Mouse (Mus musculus): ENCODE measurements at regions not wholly inside any gene's neighbourhood (a gene's known extent, or its start where the extent isn't known, plus 50 kb on each side); places are given as distances from the start of the nearest gene placed in this dataset.
A peak's percentile ranks its signal among the peaks of the same experiment; 100 is the strongest.

DNA sequence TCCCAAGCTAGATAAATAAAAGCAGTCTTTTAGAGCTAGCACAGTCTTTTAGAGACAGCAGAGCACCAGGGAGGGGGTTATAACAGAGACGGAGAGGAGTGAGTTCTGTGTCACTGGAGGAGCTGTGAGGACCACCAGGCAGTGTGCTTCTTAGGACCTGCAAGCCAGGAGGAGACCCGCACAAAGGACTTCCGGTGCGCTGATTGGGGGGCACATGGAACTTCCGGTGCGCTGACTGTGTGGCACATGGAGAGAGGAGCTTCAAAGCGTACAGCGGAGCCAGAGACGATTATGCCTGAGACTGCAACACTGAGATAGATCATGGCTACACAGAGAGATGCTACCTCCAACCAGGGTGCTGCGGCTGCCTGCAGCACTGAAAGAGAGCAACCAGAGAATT is 53.4 kb downstream of the Rpl37a start:
- no peak for DNase-seq

DNA sequence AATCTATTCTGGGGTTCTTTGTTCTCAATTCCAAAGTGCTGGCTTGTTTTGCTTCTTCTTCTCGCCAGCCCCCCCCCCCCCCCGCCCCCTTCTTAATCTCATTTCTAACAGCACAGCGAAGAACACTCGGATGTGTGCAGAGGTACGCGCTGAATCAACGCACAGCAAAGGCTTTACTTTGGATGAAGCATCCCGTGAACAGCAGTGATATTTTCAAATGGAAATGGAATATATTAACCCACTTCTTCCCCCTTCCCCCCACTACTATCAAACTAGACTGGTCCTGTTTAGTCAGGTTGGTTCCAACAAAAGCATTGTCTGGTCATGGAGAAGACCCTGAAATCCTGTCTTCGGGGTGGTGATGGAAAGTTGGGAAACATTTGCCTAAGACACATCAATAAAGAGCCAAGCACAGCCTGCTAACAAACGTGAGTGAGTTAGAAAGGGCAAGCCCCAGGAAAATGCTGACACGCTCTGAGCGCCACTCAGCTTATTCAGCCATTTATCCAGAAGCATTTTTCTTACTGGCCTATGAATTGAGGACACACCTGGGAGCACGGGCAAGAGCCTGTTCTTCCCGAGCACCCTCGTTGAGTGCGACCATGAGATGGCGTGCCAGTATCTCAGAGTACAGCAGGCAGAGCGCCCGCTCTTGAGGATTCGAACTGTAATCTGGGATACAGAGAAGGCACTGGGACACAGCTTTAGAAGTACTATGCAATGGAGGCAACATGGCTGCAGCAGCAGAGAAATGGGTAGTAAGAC is 54.1 kb downstream of the Rpl37a start:
- no peak for DNase-seq

DNA sequence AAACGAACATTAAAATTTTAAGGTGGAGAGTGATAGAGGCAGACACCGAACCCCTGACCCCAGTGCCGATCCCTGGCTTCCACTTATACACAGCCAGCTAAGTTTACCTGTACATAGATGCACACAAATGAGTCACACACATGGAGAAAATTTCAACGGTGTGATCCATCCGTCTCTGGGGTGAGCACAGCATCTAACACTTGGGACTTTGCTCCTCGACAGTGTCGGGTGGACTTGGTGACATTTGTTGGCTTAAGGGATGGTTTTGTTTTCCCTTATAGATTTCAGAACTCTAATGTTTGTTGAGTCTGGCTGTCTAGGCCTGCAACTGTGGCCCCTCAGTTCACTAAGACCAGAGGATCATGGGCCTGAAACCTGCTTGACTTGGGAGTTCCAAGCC is 54.9 kb upstream of the Igfbp2 start:
- no peak for DNase-seq

DNA sequence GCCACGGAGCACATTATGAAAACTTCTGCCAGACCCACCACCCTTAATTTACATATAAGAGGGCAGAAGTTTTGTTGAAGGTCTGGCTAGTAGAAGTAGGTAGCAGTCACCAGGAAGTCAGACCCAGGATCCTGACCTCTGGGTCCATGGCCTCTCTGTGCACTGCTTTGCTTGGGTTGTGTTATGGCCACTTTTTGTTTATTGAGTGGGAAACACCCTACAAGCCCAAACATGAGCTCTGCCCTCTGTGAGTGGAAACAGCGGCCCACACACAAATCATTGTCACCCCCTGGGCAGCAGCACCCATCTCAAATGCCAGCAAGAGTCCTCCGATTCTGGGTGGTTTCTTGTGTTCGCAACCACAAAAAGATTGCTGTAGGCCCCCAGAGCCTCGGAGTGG is 51.6 kb upstream of the Igfbp2 start:
- DNase-seq = no peak

DNA sequence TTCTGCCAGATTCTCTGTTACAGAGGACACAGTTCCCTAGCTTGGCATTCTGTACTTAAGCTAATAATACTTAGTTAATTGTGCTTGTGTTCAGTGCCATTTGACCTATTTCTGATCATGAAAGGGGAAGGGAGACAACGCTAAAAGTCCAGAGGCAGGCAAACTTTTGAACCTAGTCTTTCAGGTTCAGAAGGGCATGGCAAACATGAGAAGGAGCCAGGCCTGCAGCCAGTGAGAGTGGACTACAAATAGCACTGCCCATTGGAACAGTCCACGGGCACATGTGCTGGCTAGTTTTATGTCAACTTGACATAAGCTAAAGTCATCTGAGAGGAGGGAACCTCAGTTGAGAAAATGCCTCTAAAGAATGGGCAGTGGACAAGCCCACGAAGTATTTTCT is 51.1 kb upstream of the Igfbp2 start:
- peak in 1 of 2 experiments; percentile 4 for DNase-seq

All from lung, adult 18-20 months (tissue).